Mouse (Mus musculus) gastrocnemius, adult 2 months (tissue): ENCODE measurements around the gene Blvrb. TPM values are rescaled to one million over a fixed set of nuclear protein-coding genes. Genes with fewer than 3 reads are reported as not detected.

Source experiments
- DNase-seq: peaks from one replicate; pipeline ENCODE4 v3.0.0; 2022
- H3K27ac ChIP-seq: fragments of 200-600 bp; 2 replicates; pipeline ENCODE4 v1.8.1; 2022; ENCODE audit warnings: mild to moderate bottlenecking
- H3K4me3 ChIP-seq: fragments of 200-600 bp; 2 replicates; pipeline ENCODE4 v1.8.1; 2022; ENCODE audit warnings: mild to moderate bottlenecking, moderate library complexity
- CTCF ChIP-seq: fragments of 200-600 bp; IDR thresholded peaks from 2 replicates; pipeline ENCODE4 v1.8.1; 2022; ENCODE audit warnings: antibody characterized with exemption, mild to moderate bottlenecking, moderate library complexity
- intact Hi-C: fragments of 180-260 bp; cut with DNase I; formaldehyde crosslinking; loops from one replicate; pipeline ENCODE4 v1.15.1; 2025
- total RNA-seq, 2 experiments: library from RNA; stranded (reverse); gene quantifications; 2 replicates each; pipeline ENCODE4 v1.2.3; 2021

Blvrb gene
- total RNA-seq, 2 experiments from 2014 or later = 8.9 to 15.8 TPM

DNA sequence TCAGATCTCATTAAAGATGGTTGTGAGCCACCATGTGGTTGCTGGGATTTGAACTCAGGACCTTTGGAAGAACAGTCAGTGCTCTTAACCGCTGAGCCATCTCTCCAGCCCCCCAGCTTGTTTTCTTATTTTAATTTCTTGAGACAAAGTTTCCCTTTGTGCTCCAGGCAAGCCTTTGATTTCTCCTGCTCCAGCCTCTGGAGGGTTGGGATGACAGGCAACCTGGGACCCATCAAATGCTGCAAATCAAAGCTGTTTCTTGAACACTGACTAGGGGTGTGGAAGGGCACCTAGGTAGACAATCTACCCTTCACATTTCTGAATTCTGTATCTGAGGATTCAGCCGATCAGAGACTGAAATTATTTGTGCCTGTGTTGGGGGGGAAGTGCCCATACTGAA is 63.0 kb downstream of the Blvrb start:
- no peak for TF ChIP-seq CTCF

DNA sequence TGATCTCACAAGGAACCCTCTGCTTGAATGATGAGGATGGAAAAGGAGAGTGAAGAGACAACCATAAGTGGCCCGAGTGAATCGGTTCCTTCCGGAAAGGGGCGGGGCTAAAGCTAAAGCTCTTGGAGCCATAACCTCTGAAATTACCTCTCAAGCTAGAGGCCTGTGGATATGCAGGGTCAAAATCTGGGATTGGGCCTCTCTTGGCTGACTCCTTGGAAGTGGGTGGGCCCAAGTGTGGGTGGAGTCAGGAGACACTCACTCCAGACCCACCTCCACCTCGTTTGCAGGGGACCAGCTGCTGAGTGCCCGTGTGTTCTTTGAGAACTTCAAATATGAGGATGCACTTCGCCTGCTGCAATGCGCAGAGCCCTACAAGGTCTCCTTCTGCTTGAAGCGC is 67.2 kb downstream of the Blvrb start:
- H3K4me3 ChIP-seq = no peak overlapping the region
- TF ChIP-seq CTCF = no peak
- intact Hi-C loops = no loop called here
- H3K27ac ChIP-seq = no peak overlapping the region
- no peak for DNase-seq

More for the DNA sequence above, 63.0 kb downstream of the Blvrb start:
- intact Hi-C loops = no loop called here
- no peak for DNase-seq
- Histone ChIP-seq H3K27ac (no peak overlapping the region), H3K4me3 (no peak overlapping the region)

Other genes with a start within 250 kb of the Blvrb start
- gene Itpkc, start 219.3 kb upstream of the Blvrb start, total RNA-seq = 1 to 10 TPM; 3.9 to 4.3 TPM
- gene Coq8b, start 215.0 kb upstream of the Blvrb start, total RNA-seq = 1 to 10 TPM; 3.2 to 3.4 TPM
- 1 to 10 TPM; 3.8 to 4.2 TPM for gene Numbl, start 189.5 kb upstream of the Blvrb start, total RNA-seq
- 10 to 100 TPM; 48.0 to 81.2 TPM for gene Ltbp4, start 110.3 kb upstream of the Blvrb start, total RNA-seq
- 1 to 10 TPM; 2.3 to 2.8 TPM for gene Shkbp1, start 92.0 kb upstream of the Blvrb start, total RNA-seq
- not detected for gene Gm20479, start 90.6 kb upstream of the Blvrb start, total RNA-seq
- under 1 TPM in 1 of 2 experiments, not detected in 1; 0.03 TPM for gene Sptbn4, start 292 bp upstream of the Blvrb start, total RNA-seq
- 1 to 10 TPM; 3.3 to 7.1 TPM for gene Sertad3, start 25.8 kb downstream of the Blvrb start, total RNA-seq
- gene Sertad1, start 38.9 kb downstream of the Blvrb start, total RNA-seq = 1 to 10 TPM; 5.5 to 9.1 TPM
- 1 to 10 TPM; 3.1 to 4.1 TPM for gene Prx, start 51.3 kb downstream of the Blvrb start, total RNA-seq
- gene Hipk4, start 75.3 kb downstream of the Blvrb start, total RNA-seq = under 1 TPM in 1 of 2 experiments, not detected in 1; 0.13 TPM
- gene Pld3, start 105.2 kb downstream of the Blvrb start, total RNA-seq = 10 to 100 TPM; 14.5 to 17.2 TPM
- 100 to 1,000 TPM; 107 to 123 TPM for gene 2310022A10Rik, start 105.3 kb downstream of the Blvrb start, total RNA-seq
- gene Akt2, start 143.6 kb downstream of the Blvrb start, total RNA-seq = 100 to 1,000 TPM; 194 to 199 TPM
- not detected for gene Ttc9b, start 205.9 kb downstream of the Blvrb start, total RNA-seq
- 10 to 100 TPM; 35.3 to 39.1 TPM for gene Map3k10, start 226.6 kb downstream of the Blvrb start, total RNA-seq
- gene Zfp607b, start 241.4 kb downstream of the Blvrb start, total RNA-seq = under 1 TPM; 0.43 to 0.84 TPM